Mouse (Mus musculus) naive thymus-derived CD4-positive, alpha-beta T cell, adult 5 months (primary cell): Measurements from ENCODE around the gene Anxa7. TPM values are rescaled to one million over a fixed set of nuclear protein-coding genes. Genes with fewer than 3 reads are reported as not detected.

ENCODE experiments used
- polyA plus RNA-seq: library from polyadenylated mRNA; unstranded; fragments of 100-300 nt; shearing (Covaris generic); gene quantifications from one replicate; pipeline ENCODE4 v1.2.1, GENCODE M21; 2017

Anxa7 gene
- 35.0 TPM for polyA plus RNA-seq

GRCm38 (mm10) chr14:20479291-20480194 is at the start of gene Anxa7:
Anxa7 (minus strand) TSS chr14:20480133.

GRCm38 (mm10) chr14:20496603-20497002 is 16.7 kb upstream of the Anxa7 start, which contains the start of gene Mss51:
Mss51 (minus strand) TSS chr14:20496901.

DNA sequence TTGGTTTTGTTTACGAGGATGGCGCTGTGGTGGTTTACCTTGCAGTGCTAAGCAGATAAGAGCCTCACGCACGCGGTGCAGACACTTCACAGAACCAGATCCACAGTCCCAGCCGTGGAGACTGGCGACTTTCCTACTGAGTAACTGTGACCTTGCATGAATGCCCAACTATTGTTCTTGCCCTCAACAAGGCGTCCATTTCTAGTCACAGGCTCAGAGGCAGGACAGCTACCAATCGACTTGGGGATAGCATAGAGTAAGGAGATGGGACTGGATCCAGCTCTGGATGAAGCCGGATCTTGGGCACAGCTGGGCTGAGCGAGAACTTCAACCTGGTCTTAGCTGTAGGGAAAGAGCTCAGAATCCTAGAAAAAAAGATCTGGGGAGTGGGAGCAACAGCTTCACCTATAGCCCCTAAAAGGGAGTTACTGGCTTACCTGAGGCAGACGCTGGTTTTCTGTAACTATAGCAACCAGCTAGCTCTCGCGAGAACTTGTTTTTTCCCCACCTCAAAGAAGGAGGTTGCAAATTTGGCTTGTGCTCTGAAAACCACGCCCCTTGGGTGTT is 28.1 kb downstream of the Anxa7 start, which contains the start of gene Cfap70:
TSS of gene Cfap70 (minus strand) at position 462 of the 567 bp plus-strand sequence.

Other genes with a start within 250 kb of the Anxa7 start
- not detected for gene Kcnk16, start 210.9 kb downstream of the Anxa7 start, polyA plus RNA-seq
- 15.9 TPM for gene Nudt13, start 185.4 kb downstream of the Anxa7 start, polyA plus RNA-seq
- 47.5 TPM for gene Ecd, start 132.0 kb downstream of the Anxa7 start, polyA plus RNA-seq
- gene Fam149b, start 132.0 kb downstream of the Anxa7 start, polyA plus RNA-seq, result 57.2 TPM
- gene Dnajc9, start 91.2 kb downstream of the Anxa7 start, polyA plus RNA-seq, result 139 TPM
- 39.7 TPM for gene Mrps16, start 86.5 kb downstream of the Anxa7 start, polyA plus RNA-seq
- not detected for gene Cfap70, start 27.9 kb downstream of the Anxa7 start, polyA plus RNA-seq
- gene Mss51, start 16.8 kb upstream of the Anxa7 start, polyA plus RNA-seq, result 0.88 TPM
- 26.4 TPM for gene Ppp3cb, start 66.4 kb upstream of the Anxa7 start, polyA plus RNA-seq
- gene Usp54, start 160.9 kb upstream of the Anxa7 start, polyA plus RNA-seq, result 1.7 TPM
- gene Myoz1, start 176.4 kb upstream of the Anxa7 start, polyA plus RNA-seq, result 0.60 TPM
- not detected for gene Synpo2l, start 188.2 kb upstream of the Anxa7 start, polyA plus RNA-seq
- 255 TPM for gene Sec24c, start 194.2 kb upstream of the Anxa7 start, polyA plus RNA-seq
- gene Fut11, start 214.8 kb upstream of the Anxa7 start, polyA plus RNA-seq, result 8.6 TPM
- gene Chchd1, start 222.9 kb upstream of the Anxa7 start, polyA plus RNA-seq, result 72.9 TPM
- gene Zswim8, start 227.4 kb upstream of the Anxa7 start, polyA plus RNA-seq, result 55.9 TPM